Mouse (Mus musculus) spleen, adult 2 months (tissue): ENCODE results near the gene Ptchd1.

Experiments
- CTCF ChIP-seq: fragments of 200-500 bp; IDR thresholded peaks from 2 replicates; pipeline ENCODE4 v1.5.1; 2011; ENCODE audit warnings: mild to moderate bottlenecking, inconsistent platforms; ENCODE audit not compliant: insufficient read depth, insufficient read length, insufficient replicate concordance; ENCODE audit errors: extremely low read depth
- POLR2A ChIP-seq: fragments of 200-500 bp; IDR thresholded peaks from 2 replicates; pipeline ENCODE4 v1.6.1; 2011; ENCODE audit warnings: low read depth, low read length, inconsistent platforms

GRCm38 (mm10) chrX:155591490-155591889 lies 32.1 kb downstream of the Ptchd1 start:
- no peak for TF ChIP-seq POLR2A
- no peak for TF ChIP-seq CTCF
